Mouse (Mus musculus) hindbrain, embryonic 11.5 days (tissue): ENCODE measurements around the gene Golph3l. TPM values are rescaled to one million over a fixed set of nuclear protein-coding genes. Genes with fewer than 3 reads are reported as not detected.
"Not testable (repeated sequence)": the region's sequence is repeated elsewhere in the genome, so short reads cannot be mapped to it uniquely, and the experiment has no call there.

Experiments used
- ATAC-seq: fragments of 200-750 bp; cut with Nextera tagmentation; 2 replicates; pipeline ENCODE4 v1.8.0; 2017; ENCODE audit warnings: mild to moderate bottlenecking, moderate TSS enrichment, moderate library complexity; ENCODE audit not compliant: low FRiP score
- DNase-seq: peaks from one replicate; pipeline ENCODE4 v3.0.0-alpha.2; 2015; ENCODE audit warnings: low spot score
- H3K27ac ChIP-seq: fragments of 300-500 bp; sonication (generic); 2 replicates; pipeline ENCODE4 v1.5.1; 2014; ENCODE audit warnings: mild to moderate bottlenecking, low read depth, low read length
- H3K27me3 ChIP-seq: fragments of 300-500 bp; sonication (generic); 2 replicates; pipeline ENCODE4 v1.6.1; 2014; ENCODE audit warnings: mild to moderate bottlenecking, low read length, moderate library complexity, mixed read lengths; ENCODE audit not compliant: control insufficient read depth, insufficient read depth
- H3K36me3 ChIP-seq: fragments of 300-500 bp; sonication (generic); 2 replicates; pipeline ENCODE4 v1.6.1; 2014; ENCODE audit warnings: mild to moderate bottlenecking, low read length, moderate library complexity, mixed read lengths; ENCODE audit not compliant: control insufficient read depth, insufficient read depth
- H3K4me1 ChIP-seq: fragments of 300-500 bp; sonication (generic); replicated peaks from 2 replicates; pipeline ENCODE4 v1.6.1; 2014; ENCODE audit warnings: low read length, mixed read lengths; ENCODE audit not compliant: control insufficient read depth, insufficient read depth
- H3K4me2 ChIP-seq: fragments of 300-500 bp; sonication (generic); replicated peaks from 2 replicates; pipeline ENCODE4 v1.6.1; 2014; ENCODE audit warnings: mild to moderate bottlenecking, low read depth, low read length
- H3K4me3 ChIP-seq: fragments of 300-500 bp; sonication (generic); 2 replicates; pipeline ENCODE4 v1.5.1; 2014; ENCODE audit warnings: low read depth, low read length
- H3K9ac ChIP-seq: fragments of 300-500 bp; sonication (generic); 2 replicates; pipeline ENCODE4 v1.6.1; 2014; ENCODE audit warnings: low read depth, low read length
- H3K9me3 ChIP-seq: fragments of 300-500 bp; sonication (generic); 2 replicates; pipeline ENCODE4 v1.6.1; 2016; ENCODE audit warnings: low read length; ENCODE audit not compliant: control insufficient read depth
- WGBS: fragments of 180-500 bp; shearing (Covaris S2); extraction: QIAGEN DNeasy Blood & Tissue Kit; methylation state at CpG from one replicate; pipeline ENCODE4 v1.1.7; 2014; 5-methylcytosine and 5-hydroxymethylcytosine counted together
- polyA plus RNA-seq: library from polyadenylated mRNA; unstranded; fragments of >200 nt; fragmentation: Nextera tagmentation; extraction: Ambion mirVana; gene quantifications from 2 replicates; pipeline ENCODE4 v1.2.1, GENCODE M21; 2014

Golph3l gene
- polyA plus RNA-seq, 1 experiment from 2014 or later: 43.1 TPM

DNA sequence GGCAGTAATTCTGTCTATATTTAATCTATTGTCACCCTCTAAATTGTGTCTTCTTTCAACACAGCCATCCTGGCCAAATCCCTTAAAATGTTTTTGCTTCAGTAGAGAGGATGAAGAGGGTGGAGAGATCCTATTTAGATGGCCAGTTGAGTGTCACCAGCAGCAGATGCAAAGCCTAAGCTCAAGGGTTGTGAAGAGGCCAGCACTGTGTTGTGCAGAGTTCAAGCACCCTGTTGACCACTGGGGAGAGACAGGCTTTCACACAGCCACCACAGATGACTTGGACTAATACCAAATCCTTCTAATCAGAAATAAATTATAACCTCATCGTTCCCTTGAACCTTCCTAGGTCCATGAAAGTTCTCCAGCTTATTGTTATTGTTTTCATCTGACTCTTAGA is 29.8 kb downstream of the Golph3l start:
- no peak overlapping the region for H3K27ac ChIP-seq
- ATAC-seq: no peak
- no peak overlapping the region for H3K4me3 ChIP-seq
- no peaks in the 10 kb centered on the region for H3K4me1 ChIP-seq
- no peak overlapping the region for H3K9ac ChIP-seq
- H3K9me3 ChIP-seq: no peaks in the 10 kb centered on the region
- H3K36me3 ChIP-seq: 0 out of 2 replicates have a peak, but pooled peaks cover 4% of the 10 kb centered on the region
- 85% methylated on average over 1 of the region's 1 CpGs for WGBS
- no peaks in the 10 kb centered on the region for H3K27me3 ChIP-seq
- no peak for DNase-seq
- no peak overlapping the region for H3K4me2 ChIP-seq

DNA sequence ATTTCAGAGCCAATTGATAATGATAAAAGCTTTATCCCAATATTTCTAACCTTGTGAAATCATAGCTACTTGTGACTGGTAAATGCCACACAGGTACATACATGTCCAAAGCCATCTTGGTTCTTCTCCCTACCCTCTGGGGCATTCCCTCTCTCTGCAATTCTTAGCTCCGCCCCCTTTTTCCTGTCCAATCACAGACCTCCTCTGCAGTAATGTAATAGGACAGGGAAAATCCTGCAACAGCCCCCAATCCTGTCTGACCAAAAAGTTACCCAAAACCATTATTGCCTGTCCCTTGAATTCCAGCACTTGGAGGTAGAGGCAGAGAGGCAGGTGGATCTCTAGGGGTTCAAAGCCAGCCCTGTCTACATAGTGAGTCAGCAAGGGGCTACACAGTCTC is 32.5 kb downstream of the Golph3l start:
- Histone ChIP-seq H3K4me2 (no peak overlapping the region), H3K9me3 (no peaks in the 10 kb centered on the region), H3K27me3 (no peaks in the 10 kb centered on the region), H3K9ac (no peak overlapping the region), H3K36me3 (0 out of 2 replicates have a peak, but pooled peaks cover 4% of the 10 kb centered on the region), H3K4me1 (peaks cover 2% of the 10 kb centered on the region; the same call in 1 of the 2 replicates), H3K4me3 (no peak overlapping the region), H3K27ac (no peak overlapping the region)
- no peak for ATAC-seq
- 72% methylated on average over 1 of the region's 1 CpGs for WGBS
- DNase-seq: no peak

DNA sequence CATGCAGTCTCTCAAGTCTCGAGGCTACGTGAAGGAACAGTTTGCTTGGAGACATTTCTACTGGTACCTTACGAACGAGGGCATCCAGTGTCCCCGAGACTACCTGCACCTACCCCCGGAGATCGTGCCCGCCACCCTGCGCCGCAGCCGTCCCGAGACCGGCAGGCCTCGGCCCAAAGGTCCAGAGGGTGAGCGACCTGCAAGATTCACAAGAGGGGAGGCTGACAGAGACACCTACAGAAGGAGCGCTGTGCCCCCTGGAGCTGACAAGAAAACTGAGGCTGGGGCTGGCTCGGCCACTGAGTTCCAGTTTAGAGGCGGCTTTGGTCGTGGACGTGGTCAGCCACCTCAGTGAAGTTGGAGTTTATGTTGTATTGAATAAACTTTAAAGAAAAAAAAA is 33.7 kb downstream of the Golph3l start:
- WGBS: 93% methylated on average over 20 of the region's 20 CpGs
- DNase-seq, H3K36me3 ChIP-seq, H3K4me2 ChIP-seq, H3K4me1 ChIP-seq, H3K9ac ChIP-seq, H3K4me3 ChIP-seq, ATAC-seq, H3K9me3 ChIP-seq, H3K27me3 ChIP-seq, H3K27ac ChIP-seq: not testable (repeated sequence)

DNA sequence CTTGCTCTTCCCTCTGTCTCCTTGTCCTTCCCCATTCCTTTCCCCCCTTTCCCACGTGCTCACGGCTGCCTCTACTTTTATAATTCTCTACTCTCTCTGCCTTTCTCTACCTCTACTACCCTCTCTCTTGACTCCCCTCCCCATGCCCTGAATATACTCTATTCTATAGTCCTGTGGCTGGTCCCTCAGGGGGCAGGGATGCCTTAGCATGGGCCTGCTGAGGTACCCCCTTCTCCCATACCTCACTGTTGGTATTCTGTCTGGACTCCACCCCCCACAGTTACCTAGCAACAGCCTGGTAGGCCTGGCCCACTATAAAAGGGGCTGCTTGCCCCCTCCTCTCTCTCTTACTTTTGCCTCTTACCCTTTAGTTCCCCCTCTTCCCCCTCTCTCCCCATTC is 34.8 kb downstream of the Golph3l start:
- Histone ChIP-seq H3K9ac (no peak overlapping the region), H3K4me1 (peaks cover 4% of the 10 kb centered on the region; the same call in 1 of the 2 replicates), H3K27ac (no peak overlapping the region), H3K4me2 (no peak overlapping the region), H3K36me3 (no peaks in the 10 kb centered on the region), H3K27me3 (no peaks in the 10 kb centered on the region), H3K4me3 (no peak overlapping the region), H3K9me3 (no peaks in the 10 kb centered on the region)
- DNase-seq (no peak), ATAC-seq (no peak)
- WGBS: 64% methylated on average over 2 of the region's 2 CpGs

DNA sequence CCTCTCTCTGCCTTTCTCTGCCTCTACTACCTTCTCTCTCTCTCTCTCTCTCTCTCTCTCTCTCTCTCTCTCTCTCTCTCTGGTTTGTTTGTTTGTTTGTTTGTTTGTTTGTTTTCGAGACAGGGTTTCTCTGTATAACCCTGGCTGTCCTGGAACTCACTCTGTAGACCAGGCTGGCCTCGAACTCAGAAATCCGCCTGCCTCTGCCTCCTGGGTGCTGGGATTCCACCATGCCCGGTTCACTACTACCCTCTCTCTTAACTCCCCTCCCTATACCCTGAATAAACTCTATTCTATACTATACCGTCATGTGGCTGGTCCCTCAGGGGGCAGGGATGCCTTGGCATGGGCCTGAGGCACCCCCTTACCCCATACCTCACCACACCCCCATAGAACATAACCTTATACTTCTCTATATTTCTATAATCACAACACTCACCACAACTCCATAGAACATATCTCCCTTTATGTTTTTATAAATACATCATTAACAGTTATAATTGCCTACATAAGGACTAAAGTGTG is 35.3 kb downstream of the Golph3l start:
- 75% methylated on average over 5 of the region's 5 CpGs for WGBS
- Histone ChIP-seq H3K4me3 (peak overlapping the region; percentile 63; the same call in 1 of the 2 replicates), H3K4me2 (peak overlapping the region; percentile 40), H3K9ac (0 out of 2 replicates have a peak overlapping the region, but pooled peaks have one; percentile 34)
- H3K4me1 ChIP-seq, H3K36me3 ChIP-seq, DNase-seq, H3K9me3 ChIP-seq, H3K27ac ChIP-seq, H3K27me3 ChIP-seq, ATAC-seq: not testable (repeated sequence)

DNA sequence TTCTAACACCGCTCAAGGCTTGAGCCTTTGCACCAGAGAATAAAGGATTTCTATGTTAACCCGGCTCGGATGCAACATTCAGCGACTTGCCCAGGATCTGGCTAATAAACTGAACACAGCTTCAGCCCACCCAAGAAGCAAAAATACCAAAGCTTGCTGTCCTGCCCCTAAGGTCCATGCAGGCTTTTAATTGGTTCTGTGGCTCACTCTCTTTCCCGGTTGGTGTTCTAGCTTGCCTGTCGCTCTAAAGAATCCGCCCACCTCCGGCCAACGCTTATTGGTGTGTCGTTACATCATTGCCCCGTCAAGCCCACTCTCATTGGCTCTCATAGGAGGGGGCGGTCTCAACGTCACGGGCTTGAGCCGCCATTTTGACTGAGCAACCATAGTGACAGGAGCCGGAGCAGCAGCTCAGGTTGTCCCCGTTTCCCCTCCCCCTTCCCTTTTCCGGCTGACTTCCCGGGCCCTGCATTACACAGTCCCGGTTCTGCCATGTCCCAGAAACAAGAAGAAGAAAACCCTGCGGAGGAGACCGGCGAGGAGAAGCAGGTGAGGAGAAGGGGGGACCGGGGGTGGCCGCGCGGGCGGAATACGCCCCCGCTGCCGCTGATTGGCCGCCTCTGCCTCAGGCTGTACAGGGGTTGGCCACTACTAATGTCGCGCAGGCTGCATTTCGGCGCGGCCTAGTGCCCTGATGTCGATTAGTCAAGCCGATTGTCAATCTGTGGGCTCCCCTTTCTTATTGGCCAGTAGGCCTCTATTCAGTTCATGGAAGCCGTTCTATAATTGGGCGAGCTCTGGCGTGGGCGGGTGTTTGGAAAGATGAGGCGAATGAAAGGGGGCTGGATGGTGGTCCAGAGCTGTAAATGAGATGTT is 36.1 kb downstream of the Golph3l start, which contains the start of gene Ensa:
Gene Ensa, plus strand, starts transcription at position 366 of the 876 bp plus-strand sequence.
- WGBS: under 1% methylated on average over 44 of the region's 44 CpGs
- ATAC-seq (peak; percentile 99), DNase-seq (peak; percentile 96)
- Histone ChIP-seq H3K27me3 (no peaks in the 10 kb centered on the region), H3K4me3 (peak within 1 kb of the TSS; percentile 63), H3K36me3 (no peaks in the 10 kb centered on the region), H3K27ac (no peak within 1 kb of the TSS), H3K9ac (peak within 1 kb of the TSS; percentile 74), H3K4me1 (peaks cover 4% of the 10 kb centered on the region; the same call in 1 of the 2 replicates), H3K9me3 (no peaks in the 10 kb centered on the region), H3K4me2 (peak within 1 kb of the TSS; percentile 65)

DNA sequence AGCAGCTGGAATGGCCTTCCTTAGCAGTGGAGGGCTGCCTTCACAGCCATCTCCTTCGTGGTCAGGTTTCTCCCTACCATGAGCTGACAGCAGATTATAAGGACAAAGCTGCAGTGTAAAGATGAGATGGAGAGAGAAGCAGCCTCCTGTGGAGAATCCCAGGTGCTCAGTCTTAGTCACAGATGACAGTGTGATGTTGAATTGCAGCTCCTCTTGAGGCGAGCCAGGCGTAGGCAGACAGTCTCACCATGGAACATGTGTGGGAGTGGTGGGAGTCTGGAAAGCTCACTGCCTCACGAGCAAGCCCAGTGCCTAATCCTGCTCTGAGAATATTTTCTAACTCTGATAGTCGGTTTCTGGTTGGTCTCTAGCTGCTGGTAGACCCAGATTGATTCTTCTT is 39.0 kb downstream of the Golph3l start:
- Histone ChIP-seq H3K4me3 (no peak overlapping the region), H3K4me1 (peaks cover 4% of the 10 kb centered on the region; the same call in 1 of the 2 replicates), H3K27me3 (no peaks in the 10 kb centered on the region), H3K9me3 (no peaks in the 10 kb centered on the region), H3K4me2 (no peak overlapping the region), H3K9ac (no peak overlapping the region), H3K27ac (no peak overlapping the region), H3K36me3 (no peaks in the 10 kb centered on the region; the same call in 1 of the 2 replicates)
- no peak for DNase-seq
- WGBS: 89% methylated on average over 5 of the region's 5 CpGs
- ATAC-seq: no peak

DNA sequence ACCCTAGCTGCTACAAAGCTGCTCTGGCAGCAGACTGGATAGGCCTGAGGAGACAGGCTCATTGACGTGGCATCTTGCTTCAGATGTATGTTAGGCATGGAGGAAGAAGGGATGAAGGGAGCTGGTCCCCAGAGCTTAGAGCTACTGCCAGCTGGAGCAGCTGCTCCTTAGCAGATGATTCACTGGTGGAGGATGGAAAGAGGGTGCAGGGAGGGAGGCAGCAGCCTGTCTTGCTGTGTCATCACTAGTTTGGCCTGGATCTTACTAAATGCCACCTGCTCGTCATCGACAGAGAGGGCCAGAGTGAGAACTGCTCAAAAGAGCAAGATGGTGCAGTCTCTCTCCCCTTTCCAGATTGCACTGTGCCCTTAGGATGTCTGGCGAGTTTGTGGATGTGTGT is 41.0 kb downstream of the Golph3l start:
- no peak overlapping the region for H3K9ac ChIP-seq
- no peaks in the 10 kb centered on the region for H3K27me3 ChIP-seq
- WGBS: 85% methylated on average over 4 of the region's 4 CpGs
- H3K4me3 ChIP-seq: no peak overlapping the region
- no peak overlapping the region for H3K4me2 ChIP-seq
- H3K4me1 ChIP-seq: peaks cover 4% of the 10 kb centered on the region; the same call in 1 of the 2 replicates
- no peak overlapping the region for H3K27ac ChIP-seq
- H3K9me3 ChIP-seq: no peaks in the 10 kb centered on the region
- H3K36me3 ChIP-seq: no peaks in the 10 kb centered on the region; the same call in 1 of the 2 replicates
- DNase-seq: no peak
- ATAC-seq: no peak
